Mouse (Mus musculus): ENCODE measurements around the gene Drap1.
"Not testable (repeated sequence)": the region's sequence is repeated elsewhere in the genome, so short reads cannot be mapped to it uniquely, and the experiment has no call there.

Gene Drap1

GRCm38 (mm10) chr19:5419630-5420029 lies 5.1 kb downstream of the Drap1 start:
- no peak for DNase-seq

DNA sequence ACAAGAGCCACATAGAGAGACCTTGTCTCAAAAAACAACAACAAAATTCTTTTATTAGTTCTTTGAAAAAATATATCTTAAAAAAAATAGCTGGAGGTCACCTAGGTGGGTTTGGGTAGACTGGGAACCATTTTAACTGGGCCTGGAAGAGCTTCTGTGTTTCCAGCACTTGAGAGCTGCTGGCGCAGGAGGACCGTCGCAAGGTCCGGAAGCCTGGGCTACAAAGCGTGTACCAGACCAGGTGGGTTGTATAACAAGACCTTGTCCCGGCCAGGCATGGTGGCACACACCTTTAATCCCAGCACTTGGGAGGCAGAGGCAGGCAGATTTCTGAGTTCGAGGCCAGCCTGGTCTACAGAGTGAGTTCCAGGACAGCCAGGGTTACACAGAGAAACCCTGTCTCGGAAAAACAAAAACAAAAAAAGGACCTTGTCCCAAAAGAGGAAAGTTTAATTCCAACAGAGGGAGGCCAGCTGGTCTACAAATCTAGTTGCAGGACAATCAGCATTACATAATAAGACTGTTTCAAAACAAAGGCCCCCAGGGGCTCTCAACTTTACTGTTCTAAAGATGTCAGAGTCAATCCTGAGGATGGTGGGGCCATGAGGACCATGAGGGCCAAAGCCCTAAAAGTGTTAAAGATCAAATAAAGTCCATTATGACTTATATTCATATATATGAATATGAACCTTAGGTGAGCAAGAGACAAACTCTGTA lies 5.9 kb downstream of the Drap1 start:
- DNase-seq, result no peak

DNA sequence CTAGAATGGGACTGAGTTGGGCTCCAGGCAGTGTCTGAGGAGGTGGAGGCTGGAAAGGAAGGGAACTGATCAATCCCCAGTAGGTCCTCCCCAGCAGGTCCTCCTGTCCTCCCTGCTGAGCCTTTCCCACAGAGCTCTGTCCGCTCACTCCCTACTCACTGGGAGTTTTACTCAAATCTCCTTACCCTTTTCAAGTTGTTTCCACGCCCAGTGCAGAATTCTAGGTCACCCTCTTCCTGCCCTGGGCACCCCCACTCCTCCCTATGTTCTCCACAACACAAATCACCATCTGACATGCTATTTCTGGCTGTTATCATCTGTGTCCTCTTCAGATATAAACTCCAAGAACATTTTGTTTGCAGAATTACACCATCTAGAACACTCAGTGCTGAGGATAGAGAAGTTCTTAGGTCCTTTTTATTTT lies 10.2 kb downstream of the Drap1 start:
- no peak for DNase-seq

DNA sequence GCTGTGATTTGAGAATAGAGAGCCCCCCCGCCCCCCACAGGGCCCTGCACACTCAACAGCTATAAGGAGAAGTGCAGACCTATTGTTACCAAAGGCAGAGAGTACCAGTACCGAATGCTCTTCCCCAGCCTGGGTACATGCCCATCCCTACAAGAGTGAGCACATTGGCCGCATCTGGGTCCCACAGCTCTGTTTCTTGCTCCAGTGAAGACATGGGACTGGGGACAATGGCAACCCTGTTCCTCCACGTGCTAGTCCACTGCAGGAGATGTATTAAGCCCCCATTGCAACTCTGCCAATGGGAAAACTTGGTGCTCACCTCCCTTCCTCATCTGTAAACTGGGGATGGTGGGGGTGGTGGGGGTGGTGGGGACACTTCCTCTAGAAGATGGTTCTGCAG lies 10.9 kb downstream of the Drap1 start:
- DNase-seq, result no peak

DNA sequence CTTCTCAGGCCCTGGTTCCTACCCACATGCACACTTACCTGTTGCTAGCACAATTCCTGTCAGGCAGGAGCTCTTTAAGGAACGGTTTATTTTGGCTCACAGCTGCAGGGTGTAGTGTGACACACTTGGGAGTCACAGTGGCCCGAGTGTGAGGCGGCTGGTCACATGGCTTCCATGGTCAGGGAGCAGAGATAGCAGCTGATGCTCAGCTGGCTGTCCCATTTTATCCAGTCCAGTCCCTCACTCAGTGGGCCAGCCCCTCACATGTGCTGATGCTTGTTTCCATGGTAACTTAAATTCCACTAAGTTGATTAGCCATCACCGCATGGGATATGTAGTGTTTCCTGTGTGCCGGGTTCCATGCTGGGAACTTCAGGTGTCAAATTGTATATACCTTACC lies 12.8 kb downstream of the Drap1 start:
- no peak for DNase-seq

DNA sequence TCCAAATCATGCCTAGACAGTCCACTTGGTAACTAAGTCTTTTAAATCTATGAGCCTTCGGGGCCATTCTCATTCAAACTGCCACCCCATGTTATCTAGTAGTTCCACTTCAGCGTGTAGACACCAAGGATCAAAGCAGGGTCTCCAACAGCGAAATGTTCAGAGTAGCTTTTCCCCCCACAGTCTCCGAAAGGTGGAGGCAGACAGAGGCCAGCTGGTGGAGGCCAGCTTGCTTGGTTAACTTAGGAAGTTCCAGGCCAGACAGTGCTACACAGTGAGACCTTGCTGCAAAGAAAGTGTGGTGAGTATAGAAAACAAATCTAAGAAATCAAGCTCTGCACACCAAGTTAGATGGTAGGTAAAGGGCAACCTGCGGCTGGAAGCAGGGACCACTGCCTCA lies 14.1 kb downstream of the Drap1 start:
- no peak for DNase-seq

- DNase-seq, result no peak
Measured at GRCm38 (mm10) chr19:5409068-5409467, 15.7 kb downstream of the Drap1 start.

- no peak for DNase-seq
Measured at GRCm38 (mm10) chr19:5408057-5409001, 16.4 kb downstream of the Drap1 start.

DNA sequence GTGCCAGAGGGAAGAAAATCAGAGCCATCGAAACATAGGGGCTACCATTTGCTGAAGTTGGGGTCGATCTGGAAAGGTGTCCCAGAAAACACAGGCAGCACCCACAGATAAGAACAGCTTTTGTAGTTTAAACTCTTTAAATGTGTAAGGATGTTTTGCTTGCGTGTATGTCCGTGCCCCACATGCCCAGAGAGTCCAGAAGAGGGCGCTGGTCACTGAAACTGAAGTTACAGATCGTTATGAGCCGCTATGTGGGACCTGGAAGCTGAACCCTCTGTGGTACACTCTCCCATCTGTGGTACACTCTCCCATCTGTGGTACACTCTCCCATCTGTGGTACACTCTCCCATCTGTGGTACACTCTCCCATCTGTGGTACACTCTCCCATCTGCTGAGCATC lies 17.6 kb downstream of the Drap1 start:
- peak; percentile 75 for DNase-seq

GRCm38 (mm10) chr19:5406531-5407126 lies 18.1 kb downstream of the Drap1 start:
- DNase-seq, result peak; percentile 76

DNA sequence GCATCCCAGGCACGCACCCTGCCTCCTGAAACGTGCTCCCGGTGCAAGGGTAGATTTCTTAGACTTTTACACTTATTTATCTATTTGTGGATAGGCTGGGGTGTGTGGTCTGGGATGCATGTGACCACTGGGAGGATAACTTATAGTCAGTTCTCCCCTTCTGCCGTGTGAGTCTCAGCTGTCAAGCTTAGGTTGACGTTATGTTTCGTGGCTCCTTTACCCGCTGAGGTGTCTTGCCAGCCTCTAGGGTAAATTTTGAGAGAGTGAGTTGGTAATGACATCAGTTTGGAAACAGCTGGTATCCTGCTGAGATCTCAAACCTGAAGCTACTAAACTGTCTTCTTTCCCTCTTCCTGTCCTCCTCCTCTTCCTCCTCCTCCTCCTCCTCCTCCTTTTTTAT lies 18.9 kb downstream of the Drap1 start:
- no peak for DNase-seq

GRCm38 (mm10) chr19:5402293-5402692 lies 22.5 kb downstream of the Drap1 start, which contains the start of gene Tsga10ip:
Gene Tsga10ip, minus strand, starts transcription at chr19:5402526.
- DNase-seq, result no peak

DNA sequence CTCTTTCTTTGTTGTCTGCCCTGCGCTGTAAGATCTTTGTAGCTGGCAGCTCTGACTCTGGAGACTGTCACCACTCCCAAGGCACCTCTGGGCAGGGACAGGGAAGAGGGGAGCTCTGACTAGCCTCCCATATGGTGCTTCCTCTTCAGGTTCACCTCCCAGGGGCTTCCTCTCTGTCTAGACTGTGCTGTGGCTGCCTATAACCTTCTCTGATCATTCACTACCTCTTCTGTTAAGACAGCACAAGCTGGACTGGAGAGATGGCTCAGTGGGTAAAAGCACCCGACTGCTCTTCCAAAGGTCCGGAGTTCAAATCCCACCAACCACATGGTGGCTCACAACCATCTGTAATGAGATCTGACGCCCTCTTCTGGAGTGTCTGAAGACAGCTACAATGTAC lies 23.7 kb downstream of the Drap1 start:
- not testable (repeated sequence) for DNase-seq

- no peak for DNase-seq
Measured at GRCm38 (mm10) chr19:5395371-5395770, 29.4 kb downstream of the Drap1 start.

DNA sequence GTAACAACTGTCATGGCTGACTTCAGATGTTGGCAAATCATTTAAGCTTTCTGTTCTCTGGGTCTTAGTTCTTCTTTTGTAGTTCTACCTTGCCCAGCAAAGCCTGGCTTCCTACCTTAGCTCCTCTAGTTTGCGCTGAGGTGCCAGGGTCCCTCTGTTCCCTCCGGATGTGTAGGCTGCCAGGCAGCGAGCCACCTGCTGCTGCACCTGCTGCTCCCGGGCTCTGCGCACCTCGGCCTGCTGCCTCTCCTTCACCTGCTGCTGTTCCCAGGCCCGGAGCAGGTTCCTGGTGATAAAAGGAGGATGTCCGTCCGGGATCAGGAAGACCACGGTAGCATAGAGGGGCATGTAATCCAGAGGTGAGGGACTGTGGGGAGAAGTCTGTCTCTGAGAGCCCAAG lies 30.6 kb downstream of the Drap1 start:
- peak; percentile 79 for DNase-seq

DNA sequence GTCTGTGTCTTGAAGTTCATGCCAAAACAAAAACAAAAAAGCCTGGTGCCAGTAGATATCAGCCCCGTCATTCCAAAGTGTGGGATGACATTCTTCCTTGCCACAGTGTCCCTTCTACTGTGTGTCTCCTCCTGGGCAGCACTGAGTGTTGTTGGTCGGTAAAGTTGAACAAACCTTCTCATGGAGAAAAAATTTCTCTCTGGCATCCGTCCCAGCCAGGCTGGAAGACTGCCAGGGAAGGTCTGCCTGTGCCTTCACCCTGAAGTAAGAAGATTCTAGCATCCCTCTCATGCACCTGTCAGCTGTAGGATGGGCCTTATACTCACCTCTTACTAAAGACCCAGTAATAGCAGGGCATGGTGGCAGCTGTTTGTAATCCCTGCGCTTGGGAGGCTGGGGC lies 31.9 kb downstream of the Drap1 start:
- DNase-seq, result peak; percentile 74

DNA sequence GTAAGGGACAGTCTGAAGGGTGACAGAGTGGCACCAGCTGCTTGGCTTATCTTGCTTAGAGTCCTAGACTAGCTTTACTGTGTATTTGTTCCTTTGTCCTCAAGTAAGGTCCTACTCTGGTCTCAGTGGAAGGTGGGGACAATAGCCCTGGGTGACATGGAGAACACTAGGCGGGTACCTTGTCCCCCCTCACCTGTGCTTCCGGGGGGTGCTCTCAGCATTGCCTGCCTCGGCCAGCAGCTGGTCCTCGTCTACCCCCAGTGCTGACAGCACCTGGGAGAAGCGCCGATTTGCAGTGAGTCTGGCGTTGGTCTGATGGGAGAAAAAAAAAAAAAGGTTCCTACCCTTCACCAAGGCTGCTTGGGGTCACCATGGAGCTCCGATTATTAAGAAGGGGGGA lies 34.4 kb downstream of the Drap1 start:
- DNase-seq, result no peak

DNA sequence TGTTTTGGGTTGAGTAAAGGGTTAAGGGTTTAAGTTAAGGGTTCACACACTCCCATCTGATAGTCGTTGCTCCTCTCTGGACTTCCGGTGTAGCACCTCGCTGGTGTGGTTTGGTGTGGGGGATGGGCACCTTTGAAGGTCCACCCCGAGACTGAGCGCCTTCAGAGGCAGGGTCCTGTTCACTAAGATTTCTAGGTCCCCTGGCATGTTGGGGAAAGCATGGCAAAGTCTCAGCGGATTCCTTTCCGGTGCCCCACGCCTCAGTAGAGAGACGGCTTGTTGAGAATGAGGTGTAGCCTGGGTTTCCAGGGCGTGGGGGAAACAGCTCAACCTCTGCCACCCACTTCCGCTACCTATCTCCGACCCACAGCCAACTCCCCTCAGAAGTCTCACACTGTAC lies 35.1 kb downstream of the Drap1 start:
- peak; percentile 54 for DNase-seq

GRCm38 (mm10) chr19:5388588-5389242 lies 36.1 kb downstream of the Drap1 start, which contains the start of gene Sart1:
Gene Sart1, minus strand, starts transcription at chr19:5388703.
- peak; percentile 97 for DNase-seq

DNA sequence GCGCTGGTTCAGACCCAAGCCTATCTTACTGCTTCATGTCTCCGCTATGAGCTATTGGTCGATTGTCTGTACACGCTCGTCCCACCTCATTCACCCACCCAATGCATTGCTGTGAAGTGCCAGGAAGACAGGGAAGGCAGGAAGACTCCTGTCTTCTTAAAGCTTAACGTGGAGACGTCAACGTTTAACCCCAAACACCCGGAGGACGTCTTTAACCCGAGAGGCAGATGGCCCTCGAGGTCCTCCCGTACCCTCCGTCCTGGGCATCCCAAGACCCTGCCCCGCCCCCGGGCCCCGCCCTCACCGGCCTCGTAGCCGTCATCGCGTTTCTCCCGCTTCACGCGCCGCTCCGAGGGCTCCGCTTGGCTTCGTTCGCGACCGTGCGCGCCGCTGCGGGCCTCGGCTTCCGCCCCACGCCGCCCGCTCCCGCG lies 36.8 kb downstream of the Drap1 start:
- DNase-seq, result peak; percentile 51

- no peak for DNase-seq
Measured at GRCm38 (mm10) chr19:5384715-5385114, 40.1 kb downstream of the Drap1 start.

DNA sequence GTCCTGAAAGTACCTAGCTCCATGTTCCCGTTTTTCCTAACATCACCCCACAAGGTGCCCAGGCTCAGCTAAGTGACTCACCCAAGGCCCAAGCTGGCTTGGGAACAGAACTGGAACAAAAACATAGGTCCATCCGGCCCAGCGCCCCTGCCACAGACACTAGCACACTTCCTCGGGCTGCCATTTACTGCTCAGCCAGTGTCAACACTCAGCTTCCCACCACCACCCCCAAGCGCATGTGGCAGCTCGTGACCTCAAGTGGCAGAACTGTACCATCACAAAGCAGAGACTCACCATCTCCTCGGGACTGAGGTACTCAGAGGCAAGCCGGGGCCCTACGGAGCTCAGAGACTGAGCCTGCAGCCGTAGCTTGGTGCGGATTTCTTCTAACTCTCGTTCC lies 41.5 kb downstream of the Drap1 start:
- no peak for DNase-seq

- DNase-seq, result no peak
Measured at GRCm38 (mm10) chr19:5377446-5377845, 47.3 kb downstream of the Drap1 start.

Data from cerebellum, adult 11-12 months (tissue).